Mouse (Mus musculus) cerebellum, adult 2 months (tissue): ENCODE data around the gene Epb41.

Source experiments
- CTCF ChIP-seq: fragments of 200-500 bp; IDR thresholded peaks from 2 replicates; pipeline ENCODE4 v1.5.1; 2011; ENCODE audit warnings: low read depth, mild to moderate bottlenecking, control low read depth, low read length, moderate library complexity, borderline replicate concordance; ENCODE audit not compliant: insufficient read depth
- POLR2A ChIP-seq: fragments of 200-500 bp; IDR thresholded peaks from 2 replicates; pipeline ENCODE4 v1.6.1; 2011; ENCODE audit warnings: low read length, control low read depth, borderline replicate concordance; ENCODE audit not compliant: insufficient read depth

DNA sequence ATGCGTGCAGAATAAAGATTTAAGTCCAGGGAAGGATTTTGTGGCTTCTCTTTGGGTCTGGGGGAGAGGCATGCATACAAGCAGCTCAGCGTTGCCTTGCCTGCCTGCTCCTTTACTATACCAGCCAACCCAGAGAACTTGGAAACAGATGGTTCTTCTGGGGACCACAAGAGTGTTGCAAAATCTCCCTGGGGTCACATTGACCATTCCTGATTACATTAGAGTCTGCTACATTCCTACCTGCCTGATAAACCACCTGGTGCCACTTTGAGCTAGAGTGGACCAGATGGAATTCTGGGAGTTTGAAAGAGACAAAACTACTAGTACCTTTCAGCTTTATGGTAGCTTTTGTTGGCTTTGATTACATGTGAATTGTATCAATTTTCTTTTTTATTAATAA lies 198.3 kb downstream of the Epb41 start:
- TF ChIP-seq POLR2A (no peak), CTCF (no peak)
